Mouse (Mus musculus) embryonic facial prominence, embryonic 14.5 days (tissue): Measurements from ENCODE around the gene Nrcam. TPM values are rescaled to one million over a fixed set of nuclear protein-coding genes. Genes with fewer than 3 reads are reported as not detected.

ENCODE experiments used
- ATAC-seq: fragments of 200-750 bp; cut with Nextera tagmentation; 2 replicates; pipeline ENCODE4 v1.8.0; 2017; ENCODE audit warnings: low read depth, moderate number of reproducible peaks, moderate TSS enrichment
- DNase-seq: peaks from one replicate; pipeline ENCODE4 v3.0.0-alpha.2; 2015; ENCODE audit warnings: low spot score
- H3K27ac ChIP-seq: fragments of 300-500 bp; sonication (generic); replicated peaks from 2 replicates; pipeline ENCODE4 v1.5.1; 2014; ENCODE audit warnings: low read depth, mild to moderate bottlenecking, low read length, moderate library complexity
- H3K27me3 ChIP-seq: fragments of 300-500 bp; sonication (generic); replicated peaks from 2 replicates; pipeline ENCODE4 v1.6.1; 2014; ENCODE audit warnings: low read length; ENCODE audit not compliant: control insufficient read depth, insufficient read depth
- H3K36me3 ChIP-seq: fragments of 300-500 bp; sonication (generic); 2 replicates; pipeline ENCODE4 v1.6.1; 2014; ENCODE audit warnings: low read length, mixed read lengths; ENCODE audit not compliant: control insufficient read depth, insufficient read depth
- H3K4me1 ChIP-seq: fragments of 300-500 bp; sonication (generic); 2 replicates; pipeline ENCODE4 v1.6.1; 2014; ENCODE audit warnings: antibody characterized with exemption, low read length; ENCODE audit not compliant: control insufficient read depth, insufficient read depth
- H3K4me2 ChIP-seq: fragments of 300-500 bp; sonication (generic); 2 replicates; pipeline ENCODE4 v1.6.1; 2014; ENCODE audit warnings: low read depth, mild to moderate bottlenecking, low read length, moderate library complexity, mixed read lengths
- H3K4me3 ChIP-seq: fragments of 300-500 bp; sonication (generic); 2 replicates; pipeline ENCODE4 v1.5.1; 2014; ENCODE audit warnings: low read depth, mild to moderate bottlenecking, low read length
- H3K9ac ChIP-seq: fragments of 300-500 bp; sonication (generic); 2 replicates; pipeline ENCODE4 v1.6.1; 2014; ENCODE audit warnings: low read depth, mild to moderate bottlenecking, low read length, moderate library complexity, mixed read lengths
- H3K9me3 ChIP-seq: fragments of 300-500 bp; sonication (generic); 2 replicates; pipeline ENCODE4 v1.6.1; 2016; ENCODE audit warnings: low read length; ENCODE audit not compliant: control insufficient read depth
- WGBS: fragments of 180-500 bp; shearing (Covaris S2); extraction: QIAGEN DNeasy Blood & Tissue Kit; methylation state at CpG from one replicate; pipeline ENCODE4 v1.1.7; 2014; 5-methylcytosine and 5-hydroxymethylcytosine counted together
- polyA plus RNA-seq: library from polyadenylated mRNA; unstranded; fragments of >200 nt; fragmentation: Nextera tagmentation; extraction: Ambion mirVana; gene quantifications from 2 replicates; pipeline ENCODE4 v1.2.1, GENCODE M21; 2014

The Nrcam gene
- polyA plus RNA-seq, 1 experiment from 2014 or later, result 8.7 TPM

DNA sequence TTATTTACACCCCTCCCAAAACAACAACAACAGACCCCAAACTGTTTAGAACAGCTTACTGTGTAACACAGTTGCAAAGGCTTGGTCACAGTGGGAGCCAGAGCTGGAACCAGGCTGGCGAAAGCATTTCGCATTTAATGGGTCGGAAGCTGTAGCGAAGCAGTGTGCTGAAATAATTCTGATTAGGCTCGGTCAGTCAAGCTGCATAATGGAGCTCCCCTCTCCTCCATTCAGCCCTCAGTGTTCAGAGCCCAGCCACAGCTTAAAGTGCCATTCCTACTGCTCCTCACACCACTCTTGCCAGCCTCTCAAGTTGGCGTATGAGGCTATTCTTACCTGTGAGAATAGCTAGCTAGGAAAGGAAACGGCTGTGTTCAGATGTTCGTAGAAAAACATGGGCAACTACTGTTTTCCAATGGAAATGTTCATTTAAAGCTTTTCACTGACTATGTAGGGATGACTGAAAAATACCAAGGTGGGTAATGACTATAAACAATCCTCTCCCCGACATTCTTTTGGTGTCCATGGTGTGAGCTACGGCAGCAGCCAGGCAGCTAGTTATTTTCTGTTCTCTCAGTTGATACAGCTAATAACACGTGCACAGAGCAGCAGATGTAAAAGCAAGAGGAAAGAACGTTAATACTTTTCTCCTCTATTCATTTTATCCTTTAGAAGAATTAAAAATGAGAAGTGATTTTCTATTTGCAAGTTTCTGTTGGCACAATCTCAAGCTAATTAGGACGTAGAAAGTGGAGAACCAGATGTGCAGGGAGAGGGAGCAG, 108.6 kb downstream of the Nrcam start:
- Histone ChIP-seq H3K27ac (no peak overlapping the region), H3K4me1 (no peaks in the 10 kb centered on the region), H3K27me3 (no peaks in the 10 kb centered on the region), H3K9ac (no peak overlapping the region), H3K36me3 (no peaks in the 10 kb centered on the region), H3K4me2 (no peak overlapping the region), H3K4me3 (no peak overlapping the region), H3K9me3 (no peaks in the 10 kb centered on the region)
- WGBS, result 52% methylated on average over 13 of the region's 13 CpGs
- DNase-seq, result peak; percentile 35
- ATAC-seq, result peak; percentile 54; the same call in 1 of the 2 replicates

DNA sequence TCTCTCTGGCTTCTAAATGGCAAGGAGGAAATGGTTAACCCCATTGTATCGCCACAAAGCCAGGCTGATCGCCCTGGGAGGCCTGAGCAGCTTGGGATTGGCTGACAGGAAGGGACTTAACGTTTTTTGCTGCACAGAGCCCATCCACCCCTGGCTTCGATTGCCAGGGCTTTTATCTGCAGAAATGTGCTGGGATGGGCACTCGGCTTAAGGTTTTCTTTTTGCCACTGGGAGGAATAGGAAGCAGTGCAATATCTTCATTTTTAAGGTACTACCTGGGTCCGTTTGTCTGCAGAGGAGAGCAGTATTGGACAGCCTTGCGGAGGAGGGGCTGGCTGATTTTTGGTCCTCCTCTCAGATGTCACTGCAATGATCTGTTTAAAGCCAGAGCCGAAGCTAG, 110.2 kb downstream of the Nrcam start:
- no peak for DNase-seq
- Histone ChIP-seq H3K4me1 (no peaks in the 10 kb centered on the region), H3K9me3 (no peaks in the 10 kb centered on the region), H3K4me3 (no peak overlapping the region), H3K36me3 (no peaks in the 10 kb centered on the region), H3K9ac (no peak overlapping the region), H3K4me2 (peak overlapping the region; percentile 42; the same call in 1 of the 2 replicates), H3K27ac (no peak overlapping the region), H3K27me3 (no peaks in the 10 kb centered on the region)
- ATAC-seq, result no peak; the same call in 1 of the 2 replicates
- WGBS, result 8% methylated on average over 8 of the region's 8 CpGs

DNA sequence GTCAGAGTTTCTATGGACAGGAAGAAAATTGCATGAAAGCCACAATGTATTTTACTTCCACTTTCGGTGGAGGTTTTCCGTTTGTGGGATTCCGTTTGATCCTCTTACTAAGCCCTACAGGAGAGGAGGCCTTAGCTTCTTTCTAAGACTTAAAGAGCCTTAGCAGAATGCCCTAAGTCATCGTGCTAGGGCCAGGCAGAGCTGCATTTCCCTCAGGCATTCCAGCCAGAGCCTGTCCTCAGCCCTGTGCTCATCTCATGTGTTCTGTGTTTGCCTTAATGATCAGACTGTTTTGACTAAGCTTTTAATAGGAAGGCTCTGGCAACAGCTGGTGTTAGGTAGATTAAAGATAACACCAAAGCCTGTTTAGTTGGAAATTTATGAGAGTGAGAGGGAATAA, 111.5 kb downstream of the Nrcam start:
- Histone ChIP-seq H3K9me3 (no peaks in the 10 kb centered on the region), H3K36me3 (no peaks in the 10 kb centered on the region), H3K4me2 (no peak overlapping the region), H3K9ac (no peak overlapping the region), H3K4me1 (no peaks in the 10 kb centered on the region), H3K27ac (no peak overlapping the region), H3K27me3 (no peaks in the 10 kb centered on the region), H3K4me3 (no peak overlapping the region)
- WGBS, result 20% methylated on average over 4 of the region's 4 CpGs
- no peak for ATAC-seq
- DNase-seq, result peak; percentile 24

DNA sequence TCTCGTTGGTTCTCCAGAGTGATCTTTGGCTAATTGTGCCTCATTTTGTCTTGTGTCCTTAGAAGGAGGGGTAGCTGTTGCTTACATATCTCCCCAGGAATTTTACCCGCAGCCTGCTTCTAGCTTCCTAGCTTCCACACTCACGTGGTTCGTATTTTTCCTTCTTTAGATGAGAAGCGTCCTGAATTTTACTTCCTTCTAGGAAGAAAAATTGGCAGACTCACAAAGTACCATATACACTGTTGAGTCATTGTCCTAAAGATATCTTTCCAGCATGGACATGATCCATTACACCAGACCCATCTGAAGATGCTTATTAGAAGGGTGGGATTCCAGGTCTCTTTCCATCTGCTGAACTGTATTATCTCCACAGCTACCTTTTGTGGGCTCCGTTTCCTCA, 122.2 kb downstream of the Nrcam start:
- DNase-seq, result no peak
- 64% methylated on average over 6 of the region's 6 CpGs for WGBS

DNA sequence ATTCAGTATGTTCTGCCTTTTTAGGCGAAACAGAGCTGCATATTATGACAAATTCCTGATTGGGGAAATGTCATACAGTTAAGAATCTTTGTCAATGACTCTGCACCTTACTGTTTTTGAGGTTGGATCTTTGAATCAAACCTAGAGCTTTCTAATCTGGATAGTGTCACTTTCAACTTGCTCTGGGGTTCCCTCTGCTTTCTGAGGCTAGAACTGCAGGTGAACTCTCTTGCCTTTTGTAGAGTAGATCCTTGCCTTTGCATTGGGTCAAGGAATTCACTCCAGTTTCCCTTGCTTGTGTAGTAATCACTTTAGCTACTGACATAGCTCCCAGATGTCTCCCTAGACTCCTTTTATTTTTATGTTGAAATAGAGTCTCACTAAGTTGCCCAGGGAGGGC, 123.1 kb downstream of the Nrcam start:
- ATAC-seq (no peak), DNase-seq (no peak)
- H3K9me3 ChIP-seq, result no peaks in the 10 kb centered on the region
- H3K4me3 ChIP-seq, result no peak overlapping the region
- H3K9ac ChIP-seq, result no peak overlapping the region
- H3K27ac ChIP-seq, result no peak overlapping the region
- H3K36me3 ChIP-seq, result no peaks in the 10 kb centered on the region
- no peak overlapping the region for H3K4me2 ChIP-seq
- 66% methylated on average over 1 of the region's 1 CpGs for WGBS
- no peaks in the 10 kb centered on the region for H3K27me3 ChIP-seq
- no peaks in the 10 kb centered on the region for H3K4me1 ChIP-seq

More for the DNA sequence above, 122.2 kb downstream of the Nrcam start:
- no peak for ATAC-seq
- H3K36me3 ChIP-seq, result no peaks in the 10 kb centered on the region
- no peaks in the 10 kb centered on the region for H3K27me3 ChIP-seq
- no peak overlapping the region for H3K9ac ChIP-seq
- no peak overlapping the region for H3K27ac ChIP-seq
- no peak overlapping the region for H3K4me3 ChIP-seq
- H3K4me2 ChIP-seq, result no peak overlapping the region
- no peaks in the 10 kb centered on the region for H3K4me1 ChIP-seq
- no peaks in the 10 kb centered on the region for H3K9me3 ChIP-seq

DNA sequence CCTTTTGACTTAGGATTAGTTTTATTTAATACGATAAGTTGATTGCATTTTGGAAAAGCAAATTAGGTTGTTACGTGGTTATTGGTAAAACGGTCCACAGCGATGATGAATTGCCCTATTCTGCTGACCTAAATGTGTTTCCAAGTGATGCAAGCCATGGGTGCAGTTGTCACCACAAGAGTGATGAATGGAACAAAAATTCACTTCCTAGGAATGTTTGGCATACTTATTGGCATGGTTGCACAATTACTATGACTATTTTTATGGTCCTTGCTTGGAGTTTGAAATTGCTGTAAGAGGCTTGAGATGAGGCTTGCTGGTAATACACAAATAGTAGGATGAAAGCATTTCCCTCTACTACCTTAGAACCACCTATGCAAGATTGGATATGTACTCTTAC, 125.1 kb downstream of the Nrcam start:
- Histone ChIP-seq H3K9me3 (no peaks in the 10 kb centered on the region), H3K27ac (no peak overlapping the region), H3K4me3 (no peak overlapping the region), H3K27me3 (no peaks in the 10 kb centered on the region), H3K9ac (no peak overlapping the region), H3K36me3 (no peaks in the 10 kb centered on the region), H3K4me2 (no peak overlapping the region), H3K4me1 (no peaks in the 10 kb centered on the region)
- no peak for ATAC-seq
- DNase-seq, result no peak
- WGBS, result 88% methylated on average over 4 of the region's 4 CpGs

DNA sequence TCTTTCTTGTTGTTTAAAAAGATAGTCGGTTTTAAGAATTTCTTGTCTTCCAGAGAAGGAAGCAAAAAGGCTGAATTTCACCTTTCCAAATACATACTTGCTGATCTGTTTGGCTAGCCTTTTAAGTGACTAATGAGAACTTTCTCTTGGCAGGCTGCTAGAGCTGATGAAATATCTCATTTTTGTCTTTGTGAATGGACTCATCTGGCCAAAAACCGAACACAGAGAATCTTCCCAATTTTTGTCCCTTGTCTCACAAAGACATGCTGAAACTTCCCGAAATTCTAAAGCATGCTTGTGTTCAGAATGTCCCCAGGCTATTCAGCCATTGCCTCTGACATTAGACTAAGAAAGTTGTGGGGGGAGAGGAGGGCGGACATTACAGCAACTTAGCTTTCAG, 129.3 kb downstream of the Nrcam start:
- Histone ChIP-seq H3K4me3 (no peak overlapping the region), H3K4me2 (no peak overlapping the region), H3K4me1 (no peaks in the 10 kb centered on the region), H3K27me3 (no peaks in the 10 kb centered on the region), H3K27ac (no peak overlapping the region), H3K9me3 (no peaks in the 10 kb centered on the region), H3K9ac (no peak overlapping the region), H3K36me3 (no peaks in the 10 kb centered on the region)
- 60% methylated on average over 4 of the region's 4 CpGs for WGBS
- DNase-seq (no peak), ATAC-seq (no peak)

DNA sequence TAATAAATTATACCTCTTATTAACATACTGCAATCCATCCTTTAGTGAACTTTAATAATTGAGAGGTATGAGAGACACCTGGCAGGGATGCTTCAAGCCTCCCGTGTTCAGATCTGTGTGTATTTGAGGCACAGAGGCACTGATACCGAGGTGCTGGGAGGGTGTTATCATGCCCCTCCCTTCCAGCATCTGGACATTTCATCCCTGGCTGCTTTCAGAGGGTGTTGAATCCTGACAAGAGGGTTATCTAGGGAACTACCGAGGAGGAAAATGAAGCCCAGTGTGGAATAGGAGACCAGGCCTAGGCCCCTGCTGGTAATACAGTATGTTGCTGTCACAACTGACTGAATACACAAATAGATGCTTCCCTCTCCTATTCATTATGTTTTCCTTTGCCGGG, 133.8 kb downstream of the Nrcam start:
- no peak overlapping the region for H3K4me3 ChIP-seq
- no peaks in the 10 kb centered on the region for H3K4me1 ChIP-seq
- H3K4me2 ChIP-seq, result no peak overlapping the region
- no peaks in the 10 kb centered on the region for H3K36me3 ChIP-seq
- no peak overlapping the region for H3K9ac ChIP-seq
- DNase-seq (no peak), ATAC-seq (no peak)
- H3K9me3 ChIP-seq, result no peaks in the 10 kb centered on the region
- H3K27ac ChIP-seq, result no peak overlapping the region
- no peaks in the 10 kb centered on the region for H3K27me3 ChIP-seq
- 56% methylated on average over 4 of the region's 4 CpGs for WGBS

DNA sequence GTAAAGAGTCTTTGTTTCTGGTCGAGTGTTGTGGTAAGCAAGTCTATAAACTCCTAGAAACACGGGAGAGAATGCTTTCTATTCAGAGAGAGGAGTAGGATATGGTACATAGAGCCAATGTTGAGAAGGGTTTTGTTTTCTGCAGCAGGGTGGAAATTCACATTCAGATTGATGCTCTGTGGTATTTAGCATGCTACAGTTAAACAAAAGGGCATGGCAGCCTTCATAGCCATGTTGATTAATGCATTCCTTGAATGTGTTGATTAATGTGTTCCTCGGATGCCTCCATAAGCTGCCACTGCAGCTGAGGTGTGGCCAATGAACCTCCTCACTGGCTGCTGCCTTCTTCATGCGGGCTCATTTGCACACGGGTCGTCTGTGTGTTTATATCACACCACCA, 134.3 kb downstream of the Nrcam start:
- no peak for ATAC-seq
- Histone ChIP-seq H3K27ac (no peak overlapping the region), H3K4me1 (no peaks in the 10 kb centered on the region), H3K27me3 (no peaks in the 10 kb centered on the region), H3K36me3 (no peaks in the 10 kb centered on the region), H3K9me3 (no peaks in the 10 kb centered on the region), H3K4me2 (no peak overlapping the region), H3K4me3 (no peak overlapping the region), H3K9ac (no peak overlapping the region)
- WGBS, result 71% methylated on average over 6 of the region's 6 CpGs
- DNase-seq, result no peak
